Mouse (Mus musculus): ENCODE data around the gene Ube2j2. TPM values are rescaled to one million over a fixed set of nuclear protein-coding genes. Genes with fewer than 3 reads are reported as not detected.
A peak's percentile ranks its signal among the peaks of the same experiment; 100 is the strongest.

Ube2j2 gene
- polyA plus RNA-seq (2016; fragmentation: Nextera tagmentation; extraction: Ambion mirVana), result 159 and 167 TPM in 2 replicates

DNA sequence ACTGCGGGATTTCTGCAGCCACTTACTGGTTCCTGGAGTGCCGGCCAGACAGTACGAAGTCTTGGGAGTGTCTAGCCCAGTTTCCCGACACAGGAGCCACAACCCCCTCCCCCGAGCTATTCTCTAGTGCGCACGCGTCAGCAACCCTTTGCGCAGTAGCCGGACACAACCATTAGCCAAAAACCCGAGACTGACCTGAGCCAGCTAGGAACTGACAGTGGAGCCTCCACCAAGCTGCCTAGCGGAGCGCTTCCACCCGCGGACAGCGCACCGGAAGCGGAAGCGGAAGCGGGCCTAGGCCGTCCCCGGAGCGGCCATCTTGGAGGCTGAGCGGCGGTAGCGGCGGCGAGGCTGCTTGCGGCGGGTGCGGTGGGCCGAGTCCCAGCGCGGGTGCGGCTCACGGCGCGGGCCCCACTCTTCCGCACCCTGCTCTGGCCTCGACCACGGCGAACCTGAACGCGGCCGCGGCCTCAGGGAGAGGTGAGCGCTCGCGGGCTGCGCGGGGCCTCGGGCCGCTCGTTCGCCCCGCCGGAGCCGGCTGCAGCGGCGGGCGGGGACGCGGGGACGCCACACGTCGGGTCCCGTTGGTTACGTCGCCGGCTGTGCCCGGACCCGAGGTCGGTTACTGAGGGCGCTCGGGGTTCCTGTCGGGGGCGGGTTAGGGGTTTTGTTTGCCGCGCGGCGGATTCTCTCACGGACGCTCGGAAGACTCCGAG lies at the start of gene Ube2j2:
Ube2j2 (plus strand) TSS at position 298 of the 716 bp plus-strand sequence.
- H3K9me3 ChIP-seq, result no peaks in the 10 kb centered on the region
- H3K36me3 ChIP-seq, result peaks cover 25% of the 10 kb centered on the region
- peak within 1 kb of the TSS; percentile 91 for H3K9ac ChIP-seq
- no peaks in the 10 kb centered on the region; the same call in 1 of the 2 replicates for H3K27me3 ChIP-seq (replicated peaks)
- H3K4me3 ChIP-seq, result peak within 1 kb of the TSS; percentile 97
- H3K4me1 ChIP-seq, result peaks cover 19% of the 10 kb centered on the region
- H3K4me2 ChIP-seq (replicated peaks), result peak within 1 kb of the TSS; percentile 95
- peak; percentile 99 for ATAC-seq (ENCODE audit: low FRiP score, low read depth)
- peak within 1 kb of the TSS; percentile 47; the same call in 1 of the 2 replicates for H3K27ac ChIP-seq
- WGBS, result under 1% methylated on average over 85 of the region's 85 CpGs

DNA sequence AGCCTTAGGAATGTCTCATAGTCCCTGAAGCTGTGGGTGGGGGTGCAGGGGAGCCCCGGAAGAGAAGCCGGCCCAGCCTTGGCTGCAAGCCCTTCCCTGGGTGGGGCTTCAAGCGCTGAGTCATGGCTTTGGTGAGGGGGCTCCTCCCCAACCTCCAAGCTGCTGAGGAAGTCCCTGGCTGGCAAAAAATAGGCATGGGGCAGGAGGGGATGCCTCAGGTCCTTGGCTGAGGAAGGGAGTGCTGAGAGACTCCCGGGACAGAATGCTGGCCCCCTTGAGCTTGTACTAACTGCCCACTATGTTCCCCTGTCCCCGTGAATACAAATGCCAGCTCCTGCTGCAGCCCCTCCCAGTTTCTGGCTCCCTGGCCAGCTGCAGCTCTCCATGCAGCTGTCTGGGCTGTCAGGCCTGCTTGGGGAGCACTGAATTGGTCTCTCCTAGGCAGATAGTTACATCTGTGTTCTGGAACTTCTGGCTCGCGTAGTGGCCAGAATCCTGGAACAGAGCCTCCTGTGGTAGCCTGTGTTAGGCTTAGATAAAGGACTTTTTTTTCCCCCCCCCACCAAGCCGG lies 49.2 kb upstream of the Ube2j2 start:
- H3K9me3 ChIP-seq, result no peaks in the 10 kb centered on the region
- peak overlapping the region; percentile 99 for H3K4me2 ChIP-seq (replicated peaks)
- H3K9ac ChIP-seq, result peak overlapping the region; percentile 38
- peak overlapping the region; percentile 2 for H3K4me3 ChIP-seq
- peaks cover 40% of the 10 kb centered on the region for H3K4me1 ChIP-seq
- H3K36me3 ChIP-seq, result peaks cover 33% of the 10 kb centered on the region
- H3K27ac ChIP-seq, result no peak overlapping the region
- WGBS, result 41% methylated on average over 8 of the region's 8 CpGs
- no peaks in the 10 kb centered on the region for H3K27me3 ChIP-seq (replicated peaks)
- no peak for ATAC-seq (ENCODE audit: low FRiP score, low read depth)

DNA sequence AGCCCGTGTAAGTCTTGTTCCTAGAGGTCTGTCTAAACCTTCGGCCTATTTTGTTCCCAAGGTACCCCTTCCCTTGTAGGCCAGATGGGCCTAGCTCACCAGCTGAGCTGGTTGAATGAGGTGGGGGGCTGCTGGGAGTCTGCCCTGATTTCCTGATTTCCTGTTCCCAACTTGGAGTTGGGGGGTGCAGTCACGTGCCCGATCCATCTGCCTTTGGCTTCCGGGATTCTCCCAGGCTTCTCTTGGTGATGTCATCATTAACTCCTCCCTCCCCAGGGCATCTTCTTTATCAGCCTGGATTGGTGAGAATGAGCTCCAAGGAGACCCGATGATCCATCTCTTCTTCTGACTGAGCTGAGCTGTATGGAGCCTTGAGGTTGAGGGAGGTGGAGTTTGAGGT lies 48.4 kb upstream of the Ube2j2 start:
- no peak for ATAC-seq (ENCODE audit: low FRiP score, low read depth)
- H3K9ac ChIP-seq, result peak overlapping the region; percentile 38; the same call in 1 of the 2 replicates
- WGBS, result 50% methylated on average over 6 of the region's 6 CpGs
- H3K4me1 ChIP-seq, result peaks cover 38% of the 10 kb centered on the region
- peaks cover 38% of the 10 kb centered on the region for H3K36me3 ChIP-seq
- peak overlapping the region; percentile 99 for H3K4me2 ChIP-seq (replicated peaks)
- H3K27ac ChIP-seq, result no peak overlapping the region
- no peaks in the 10 kb centered on the region for H3K9me3 ChIP-seq
- H3K27me3 ChIP-seq (replicated peaks), result no peaks in the 10 kb centered on the region
- no peak overlapping the region for H3K4me3 ChIP-seq

DNA sequence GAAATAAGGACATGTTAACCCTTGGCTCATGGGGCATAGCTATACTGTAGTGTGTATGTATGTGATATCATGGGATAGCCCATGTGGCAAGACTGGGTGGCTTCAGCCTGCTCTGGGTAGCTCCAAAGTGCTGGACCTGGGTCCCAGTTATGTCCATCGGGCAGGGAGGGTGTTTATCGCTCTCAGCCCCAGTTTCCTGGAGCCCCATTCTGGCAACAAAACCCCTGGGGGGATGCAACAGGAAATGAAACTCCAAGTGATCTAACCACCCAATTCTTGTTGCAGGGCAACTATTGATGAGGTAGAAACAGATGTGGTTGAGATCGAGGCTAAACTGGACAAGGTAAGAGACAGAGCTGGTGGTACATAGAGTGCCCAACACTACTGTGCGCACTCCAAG lies 47.8 kb upstream of the Ube2j2 start:
- Histone ChIP-seq H3K9ac (no peak overlapping the region), H3K36me3 (peaks cover 44% of the 10 kb centered on the region), H3K4me3 (no peak overlapping the region), H3K4me2 (replicated peaks) (no peak overlapping the region), H3K27me3 (replicated peaks) (no peaks in the 10 kb centered on the region), H3K27ac (no peak overlapping the region), H3K9me3 (no peaks in the 10 kb centered on the region), H3K4me1 (peaks cover 31% of the 10 kb centered on the region)
- 95% methylated on average over 4 of the region's 4 CpGs for WGBS
- no peak for ATAC-seq (ENCODE audit: low FRiP score, low read depth)

DNA sequence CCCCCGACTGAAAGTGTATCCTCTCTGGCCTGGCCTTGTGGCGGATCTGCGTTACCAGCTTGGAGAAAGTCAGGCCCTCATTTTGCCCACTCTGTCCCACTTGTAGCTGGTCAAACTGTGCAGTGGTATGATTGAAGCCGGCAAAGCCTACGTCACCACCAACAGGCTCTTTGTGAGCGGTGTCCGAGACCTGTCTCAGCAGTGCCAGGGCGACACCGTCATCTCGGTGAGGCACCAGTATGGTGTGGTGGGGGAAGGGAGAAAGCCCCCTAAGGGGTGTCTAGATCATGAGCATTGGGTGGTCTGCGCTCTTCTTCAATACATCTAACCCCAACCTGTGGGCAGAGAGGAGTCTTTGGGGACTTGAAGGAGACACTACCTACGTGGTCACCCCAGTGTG lies 47.2 kb upstream of the Ube2j2 start:
- no peaks in the 10 kb centered on the region for H3K27me3 ChIP-seq (replicated peaks)
- 96% methylated on average over 12 of the region's 12 CpGs for WGBS
- ATAC-seq (ENCODE audit: low FRiP score, low read depth), result no peak
- peaks cover 29% of the 10 kb centered on the region for H3K4me1 ChIP-seq
- no peak overlapping the region for H3K4me2 ChIP-seq (replicated peaks)
- H3K9me3 ChIP-seq, result no peaks in the 10 kb centered on the region
- no peak overlapping the region for H3K4me3 ChIP-seq
- H3K9ac ChIP-seq, result no peak overlapping the region
- H3K27ac ChIP-seq, result no peak overlapping the region
- peaks cover 51% of the 10 kb centered on the region for H3K36me3 ChIP-seq

DNA sequence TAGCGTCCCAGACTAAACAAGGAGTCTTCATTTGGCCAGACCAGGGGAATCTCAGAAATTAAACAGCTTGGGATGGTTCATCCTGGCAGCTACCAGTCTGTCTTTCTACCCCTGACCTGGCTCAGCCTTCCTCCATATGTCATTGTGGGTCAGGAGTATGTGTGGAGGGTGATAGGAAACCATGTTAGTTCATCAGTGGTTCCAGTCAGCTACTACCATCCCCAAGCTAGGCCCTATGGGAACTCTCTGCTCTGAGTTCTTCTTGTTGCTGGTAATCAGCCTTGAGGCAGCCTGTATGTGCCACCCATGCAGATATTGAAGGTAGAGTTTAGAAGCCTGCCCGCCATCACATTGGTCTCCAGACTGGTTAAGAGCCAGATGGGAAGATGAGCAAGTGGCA lies 45.3 kb upstream of the Ube2j2 start:
- Histone ChIP-seq H3K4me2 (replicated peaks) (no peak overlapping the region), H3K4me1 (peaks cover 22% of the 10 kb centered on the region), H3K9ac (no peak overlapping the region), H3K4me3 (no peak overlapping the region), H3K9me3 (no peaks in the 10 kb centered on the region), H3K36me3 (peaks cover 69% of the 10 kb centered on the region), H3K27me3 (replicated peaks) (no peaks in the 10 kb centered on the region), H3K27ac (no peak overlapping the region)
- WGBS, result 97% methylated on average over 2 of the region's 2 CpGs
- ATAC-seq (ENCODE audit: low FRiP score, low read depth), result no peak

DNA sequence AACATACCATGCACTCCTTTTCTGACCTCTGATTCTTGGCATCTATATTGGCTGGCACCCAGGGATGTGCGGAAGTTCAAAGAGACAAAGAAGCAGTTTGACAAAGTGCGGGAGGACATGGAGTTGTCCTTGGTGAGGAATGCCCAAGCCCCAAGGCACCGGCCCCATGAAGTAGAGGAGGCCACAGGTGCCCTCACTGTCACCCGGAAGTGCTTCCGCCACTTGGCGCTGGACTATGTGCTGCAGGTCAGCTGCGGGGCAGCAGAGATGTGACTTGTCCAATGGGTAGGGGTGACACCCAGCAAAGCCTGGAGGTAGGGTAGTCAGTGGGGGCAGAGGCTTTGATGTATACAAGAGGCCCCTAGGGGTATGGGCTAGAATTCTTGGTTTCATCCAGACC lies 44.3 kb upstream of the Ube2j2 start:
- no peak overlapping the region for H3K4me2 ChIP-seq (replicated peaks)
- H3K4me3 ChIP-seq, result no peak overlapping the region
- H3K4me1 ChIP-seq, result peaks cover 12% of the 10 kb centered on the region
- no peak overlapping the region for H3K9ac ChIP-seq
- H3K27me3 ChIP-seq (replicated peaks), result no peaks in the 10 kb centered on the region
- no peak overlapping the region for H3K27ac ChIP-seq
- 97% methylated on average over 7 of the region's 7 CpGs for WGBS
- H3K36me3 ChIP-seq, result peaks cover 80% of the 10 kb centered on the region
- ATAC-seq (ENCODE audit: low FRiP score, low read depth), result no peak
- H3K9me3 ChIP-seq, result no peaks in the 10 kb centered on the region

DNA sequence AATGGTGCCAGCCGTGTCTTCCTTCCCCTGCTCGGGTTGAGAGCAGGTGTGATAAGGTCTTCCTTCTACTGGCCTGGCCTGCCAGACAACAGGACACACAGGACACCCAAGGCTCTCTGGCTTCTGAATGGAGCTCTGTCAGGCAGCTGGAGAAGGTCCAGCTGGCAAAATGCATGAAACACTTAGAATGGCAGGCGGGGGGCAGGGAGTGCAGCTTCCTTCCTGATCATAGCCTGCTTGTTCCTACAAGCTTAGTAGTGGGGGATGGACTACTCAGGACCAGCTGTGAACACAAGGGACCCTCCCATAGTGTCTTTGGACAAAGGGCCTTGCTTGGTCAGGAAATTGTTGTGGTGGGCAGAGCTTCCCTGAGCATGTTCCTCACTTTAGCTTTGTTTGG lies 42.4 kb upstream of the Ube2j2 start:
- Histone ChIP-seq H3K36me3 (peaks cover 94% of the 10 kb centered on the region), H3K4me1 (no peaks in the 10 kb centered on the region), H3K27ac (no peak overlapping the region), H3K9ac (no peak overlapping the region), H3K4me3 (no peak overlapping the region), H3K27me3 (replicated peaks) (no peaks in the 10 kb centered on the region), H3K4me2 (replicated peaks) (no peak overlapping the region), H3K9me3 (no peaks in the 10 kb centered on the region)
- 83% methylated on average over 3 of the region's 3 CpGs for WGBS
- no peak for ATAC-seq (ENCODE audit: low FRiP score, low read depth)

DNA sequence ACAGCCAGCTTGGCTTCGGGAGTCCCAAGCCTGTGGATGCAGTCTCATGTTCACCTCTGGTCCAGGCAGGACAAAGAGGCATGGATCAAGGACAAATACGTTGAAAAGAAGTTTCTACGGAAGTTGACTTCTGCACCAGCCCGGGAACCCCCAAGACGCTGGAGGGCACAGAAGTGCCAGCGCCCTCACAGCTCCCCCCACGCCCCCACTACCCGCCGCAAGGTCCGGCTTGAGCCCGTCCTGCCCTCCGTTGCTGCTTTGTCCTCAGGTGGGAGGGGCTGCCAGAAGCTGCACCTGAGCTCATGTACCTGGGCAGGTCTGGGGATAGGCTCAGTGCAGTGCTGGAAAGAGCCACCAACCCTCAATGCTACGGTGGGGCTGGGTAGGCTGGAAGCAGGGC lies 40.4 kb upstream of the Ube2j2 start:
- ATAC-seq (ENCODE audit: low FRiP score, low read depth), result no peak
- Histone ChIP-seq H3K27me3 (replicated peaks) (no peaks in the 10 kb centered on the region), H3K4me2 (replicated peaks) (no peak overlapping the region), H3K27ac (no peak overlapping the region), H3K9me3 (no peaks in the 10 kb centered on the region), H3K9ac (no peak overlapping the region), H3K4me1 (no peaks in the 10 kb centered on the region), H3K4me3 (no peak overlapping the region), H3K36me3 (peaks cover 89% of the 10 kb centered on the region)
- WGBS, result 94% methylated on average over 13 of the region's 13 CpGs

DNA sequence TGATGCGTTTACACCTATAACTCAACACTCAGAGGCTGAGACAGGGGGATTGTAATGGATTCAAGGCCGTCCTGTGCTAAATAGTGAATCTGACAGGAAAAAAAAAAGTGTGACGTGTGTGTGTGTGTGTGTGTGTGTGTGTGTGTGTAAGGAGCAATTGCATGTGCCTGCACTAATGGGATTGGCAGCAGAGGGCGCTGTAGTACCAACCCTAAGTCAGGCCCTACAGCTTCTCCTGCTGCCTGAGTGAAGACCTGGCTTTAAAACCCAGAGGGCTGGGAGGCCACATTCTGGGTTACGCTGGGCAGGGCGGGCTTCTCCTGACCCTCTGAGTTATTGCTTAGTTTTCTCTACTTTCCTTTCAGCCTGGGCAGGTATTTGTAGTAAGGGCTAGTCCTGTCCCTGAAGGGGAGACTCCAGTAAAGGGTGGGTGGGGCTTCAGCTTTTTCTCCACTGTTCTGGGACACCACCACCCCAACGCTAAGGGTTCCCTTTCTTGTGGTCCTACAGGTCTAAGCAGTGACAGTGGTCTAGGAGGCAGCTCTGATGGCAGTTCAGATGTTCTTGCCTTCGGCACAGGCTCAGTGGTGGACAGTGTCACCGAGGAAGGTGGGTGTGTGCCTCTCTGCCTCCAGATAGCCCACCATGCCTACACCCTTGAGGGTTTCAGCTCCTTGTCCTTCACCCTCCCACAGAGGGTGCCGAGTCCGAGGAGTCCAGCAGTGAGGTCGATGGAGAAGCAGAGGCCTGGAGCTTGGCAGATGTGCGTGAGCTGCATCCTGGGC lies 39.1 kb upstream of the Ube2j2 start:
- H3K9ac ChIP-seq, result no peak overlapping the region
- no peak for ATAC-seq (ENCODE audit: low FRiP score, low read depth)
- H3K9me3 ChIP-seq, result no peaks in the 10 kb centered on the region
- no peak overlapping the region for H3K4me2 ChIP-seq (replicated peaks)
- no peaks in the 10 kb centered on the region for H3K27me3 ChIP-seq (replicated peaks)
- H3K27ac ChIP-seq, result no peak overlapping the region
- peaks cover 77% of the 10 kb centered on the region for H3K36me3 ChIP-seq
- H3K4me1 ChIP-seq, result no peaks in the 10 kb centered on the region
- H3K4me3 ChIP-seq, result no peak overlapping the region
- 93% methylated on average over 13 of the region's 13 CpGs for WGBS

DNA sequence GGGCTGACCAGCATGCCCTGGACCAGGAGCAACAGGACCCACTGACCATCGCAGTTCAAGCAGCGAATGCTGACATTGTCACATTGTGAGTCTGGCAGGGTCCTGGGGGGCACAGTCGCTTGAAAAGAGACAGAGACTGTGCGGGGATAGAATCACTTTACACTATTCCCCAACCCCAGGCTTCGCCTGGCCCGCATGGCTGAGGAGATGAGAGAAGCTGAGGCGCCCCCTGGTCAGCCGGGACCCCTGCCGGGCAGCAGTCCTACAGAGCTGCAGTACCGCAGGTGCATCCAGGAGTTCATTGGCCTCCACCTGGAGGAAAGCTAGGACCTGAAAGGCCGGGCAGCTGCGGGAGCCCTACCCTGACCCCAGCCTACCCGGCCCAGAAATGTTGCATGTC lies 38.0 kb upstream of the Ube2j2 start:
- H3K4me3 ChIP-seq, result no peak overlapping the region
- no peak overlapping the region for H3K9ac ChIP-seq
- 84% methylated on average over 13 of the region's 13 CpGs for WGBS
- no peak overlapping the region for H3K4me2 ChIP-seq (replicated peaks)
- H3K36me3 ChIP-seq, result peaks cover 65% of the 10 kb centered on the region
- H3K27me3 ChIP-seq (replicated peaks), result no peaks in the 10 kb centered on the region
- ATAC-seq (ENCODE audit: low FRiP score, low read depth), result no peak
- H3K27ac ChIP-seq, result no peak overlapping the region
- H3K9me3 ChIP-seq, result no peaks in the 10 kb centered on the region
- no peaks in the 10 kb centered on the region for H3K4me1 ChIP-seq

DNA sequence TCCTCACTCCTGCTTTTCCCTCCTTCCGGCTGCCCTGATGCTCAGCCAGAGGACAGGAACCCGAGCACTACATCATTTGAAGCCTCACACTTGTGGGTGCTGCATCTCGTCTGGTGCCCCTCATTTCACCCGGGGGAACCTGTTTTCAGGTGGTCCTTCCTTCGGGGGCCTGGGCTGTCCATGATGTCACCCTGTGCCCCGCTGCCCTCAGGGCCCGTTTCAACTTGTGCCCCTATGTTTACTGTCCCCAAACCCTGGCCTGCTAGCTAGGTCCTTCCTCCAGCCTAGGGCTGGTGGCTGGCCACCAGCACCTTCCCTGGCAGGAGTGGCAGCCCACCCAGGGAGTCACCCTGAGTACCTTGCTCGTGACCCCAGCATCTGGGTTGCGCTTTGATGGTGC lies 37.5 kb upstream of the Ube2j2 start:
- no peak overlapping the region for H3K9ac ChIP-seq
- no peaks in the 10 kb centered on the region for H3K4me1 ChIP-seq
- H3K4me3 ChIP-seq, result no peak overlapping the region
- H3K27ac ChIP-seq, result no peak overlapping the region
- no peak overlapping the region for H3K4me2 ChIP-seq (replicated peaks)
- H3K27me3 ChIP-seq (replicated peaks), result no peaks in the 10 kb centered on the region
- ATAC-seq (ENCODE audit: low FRiP score, low read depth), result no peak
- H3K36me3 ChIP-seq, result peaks cover 60% of the 10 kb centered on the region
- WGBS, result 87% methylated on average over 9 of the region's 9 CpGs
- no peaks in the 10 kb centered on the region for H3K9me3 ChIP-seq
